Mouse (Mus musculus) Patski (cell line): ENCODE results near the gene Zfp523. TPM values are rescaled to one million over a fixed set of nuclear protein-coding genes. Genes with fewer than 3 reads are reported as not detected.

Experiments used
- ATAC-seq: fragments of 100-300 bp; one replicate; pipeline ENCODE4 v1.8.0; 2021
- CTCF ChIA-PET: fragments of 350-600 bp; sonication (Branson Sonifier 250); formaldehyde crosslinking; loops from one replicate; lab custom pipeline; 2022; ENCODE audit warnings: inconsistent platforms; lab: Charles Lee
- POLR2A ChIA-PET: fragments of 350-600 bp; sonication (Branson Sonifier 250); formaldehyde crosslinking; loops from one replicate; lab custom pipeline; 2022; ENCODE audit warnings: antibody characterized with exemption, inconsistent platforms; lab: Charles Lee
- DNase-seq: peaks from one replicate; pipeline ENCODE4 v3.0.0-alpha.2; 2011; ENCODE audit warnings: low read depth, low spot score
- H3K27me3 ChIP-seq: fragments of 371-371 bp; one replicate; pipeline ENCODE4 v1.5.1; 2021
- CTCF ChIP-seq: fragments of 100-300 bp; IDR thresholded peaks from one replicate; pipeline ENCODE4 v1.5.1; 2021
- in situ Hi-C: fragments of 300-500 bp; cut with MboI; formaldehyde crosslinking; loops from 3 replicates; pipeline ENCODE4 v1.11.1; 2018; ENCODE audit warnings: low pct_unique_long_range_greater_than_20kb, mixed read lengths
- polyA plus RNA-seq: library from polyadenylated mRNA; unstranded; gene quantifications from one replicate; pipeline ENCODE4 v1.2.3, GENCODE M21; 2021

The Zfp523 gene
- polyA plus RNA-seq, 1 experiment from 2014 or later, result 65.9 TPM

DNA sequence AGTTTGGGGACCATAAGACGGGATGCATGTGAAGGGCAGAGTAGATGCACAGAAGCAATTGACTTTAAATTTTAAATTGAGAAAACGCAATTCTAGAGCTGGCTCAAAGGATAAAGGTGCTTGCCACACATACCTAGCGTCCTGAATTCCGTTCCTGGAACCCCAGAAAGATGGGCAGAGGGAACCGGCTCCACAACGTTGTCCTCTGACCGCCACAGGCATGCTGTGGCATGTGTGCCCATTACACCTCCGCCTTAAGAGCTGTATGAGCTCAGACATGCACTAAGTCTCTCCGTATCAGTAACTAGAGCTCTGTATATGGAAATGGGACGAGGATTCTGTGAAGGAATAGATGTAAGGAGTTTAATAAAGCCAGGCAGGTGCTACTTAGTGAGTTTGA lies 47.7 kb downstream of the Zfp523 start:
- DNase-seq, result no peak
- in situ Hi-C loops, result loop anchor here (5.0 to 25.0 kb wide), 2 partner anchors 83 to 313 kb away; partner anchors contain the start of genes Armc12 and Clpsl2
- ChIA-PET POLR2A (interaction anchor here (1.1 to 2.1 kb wide), 3 partner anchors 18 to 107 kb away, joined by 3 to 7 read pairs (median 5); partner anchors contain the start of gene Fance), CTCF (interaction anchor here (0.7 to 5.0 kb wide), 3 partner anchors 12 to 85 kb away, joined by 3 to 64 read pairs (median 3); no protein-coding TSS in a partner anchor)
- no peak for TF ChIP-seq CTCF
- H3K27me3 ChIP-seq, result no peaks in the 10 kb centered on the region
- ATAC-seq, result no peak

DNA sequence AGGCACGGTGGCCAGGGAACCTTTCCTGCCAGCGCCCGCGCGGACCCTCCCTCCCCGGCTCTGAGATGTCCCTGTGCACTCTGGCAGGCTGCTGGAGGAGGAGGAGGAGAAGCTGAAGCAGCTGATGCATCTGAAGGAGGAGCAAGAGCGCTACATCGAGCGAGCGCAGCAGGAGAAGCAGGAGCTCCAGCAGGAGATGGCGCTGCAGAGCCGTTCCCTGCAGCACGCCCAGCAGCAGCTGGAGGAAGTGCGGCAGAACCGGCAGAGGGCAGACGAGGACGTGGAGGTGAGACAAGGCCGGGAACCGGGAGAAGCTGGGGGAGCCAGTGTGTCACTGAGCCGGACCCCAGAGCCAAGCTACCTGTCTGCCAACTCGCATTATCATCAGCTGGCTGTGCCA lies 49.1 kb downstream of the Zfp523 start:
- TF ChIP-seq CTCF, result no peak
- ChIA-PET POLR2A (interaction anchor here (0.6 to 2.1 kb wide), 6 partner anchors 20 to 248 kb away, joined by 3 to 7 read pairs (median 3); no protein-coding TSS in a partner anchor), CTCF (interaction anchor here (0.7 to 5.0 kb wide), 35 partner anchors 8 to 302 kb away, joined by 3 to 64 read pairs (median 5); partner anchors contain the start of gene Def6)
- DNase-seq (no peak), ATAC-seq (peak; percentile 58)
- in situ Hi-C loops, result loop anchor here (5.0 kb wide), 1 partner anchor 81 kb away; no protein-coding TSS in a partner anchor
- H3K27me3 ChIP-seq, result no peaks in the 10 kb centered on the region

DNA sequence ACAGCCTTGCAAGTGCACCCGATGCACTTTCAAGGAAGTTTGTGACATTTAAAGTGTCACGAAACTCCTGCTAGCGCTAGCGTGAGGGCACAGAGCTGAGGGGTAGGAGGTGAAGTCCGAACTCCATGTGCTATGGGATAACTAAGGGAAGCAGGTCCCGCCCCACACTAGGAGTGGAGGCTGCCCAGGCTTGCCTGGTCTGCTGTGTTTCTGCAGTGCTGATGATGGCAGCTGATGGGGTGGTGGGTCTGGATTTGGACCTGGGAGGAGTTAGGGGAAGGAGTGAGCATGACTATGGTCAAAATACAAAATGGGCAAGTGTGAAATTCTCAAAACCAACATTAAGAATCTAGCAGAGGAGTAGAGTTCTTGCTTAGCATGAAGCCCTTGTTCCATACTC lies 53.6 kb downstream of the Zfp523 start:
- no peak for ATAC-seq

DNA sequence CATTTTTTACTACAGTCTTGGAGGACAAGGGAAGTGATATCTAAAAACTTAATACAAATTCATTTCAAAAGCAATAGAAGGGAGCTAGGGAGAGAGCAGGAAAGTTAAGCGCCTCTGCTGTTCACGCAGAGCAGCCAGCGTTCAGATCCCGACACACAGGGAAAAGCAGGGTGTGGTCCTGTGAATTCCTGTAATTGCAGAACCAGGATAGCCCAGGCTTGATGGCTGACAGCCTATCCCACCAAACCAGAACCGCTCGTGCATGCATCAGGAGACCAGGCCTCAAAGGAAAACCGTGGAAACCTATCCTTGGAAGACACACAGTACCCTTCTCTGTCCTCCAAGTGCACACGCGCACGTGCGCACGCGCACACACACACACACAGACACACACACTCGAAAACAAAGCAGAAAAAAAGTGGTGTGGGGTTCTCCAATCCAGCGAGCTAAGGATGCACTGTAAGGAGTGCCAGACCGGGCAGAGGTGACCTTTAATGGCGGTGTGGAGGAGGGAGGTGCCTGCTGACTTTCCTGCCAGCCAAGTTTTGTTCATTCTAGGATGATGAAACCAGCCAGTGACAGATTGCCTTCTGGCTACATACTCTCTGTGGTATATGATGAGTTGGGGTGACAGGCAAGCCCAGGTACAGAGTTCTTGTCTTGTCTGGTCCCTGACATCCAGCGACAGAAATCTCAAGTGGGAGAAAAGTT lies 54.3 kb downstream of the Zfp523 start:
- no peaks in the 10 kb centered on the region for H3K27me3 ChIP-seq
- DNase-seq, result no peak
- no peak for TF ChIP-seq CTCF
- CTCF ChIA-PET, result interaction anchor here (1.1 kb wide), 1 partner anchor 147 kb away, joined by 3 read pairs; no protein-coding TSS in a partner anchor
- no peak for ATAC-seq
- POLR2A ChIA-PET, result no interaction called here
- in situ Hi-C loops, result no loop called here

More for the DNA sequence above, 53.6 kb downstream of the Zfp523 start:
- in situ Hi-C loops, result no loop called here
- CTCF ChIA-PET, result interaction anchor here (1.8 kb wide), 1 partner anchor 78 kb away, joined by 7 read pairs; no protein-coding TSS in a partner anchor
- TF ChIP-seq CTCF, result no peak
- POLR2A ChIA-PET, result no interaction called here
- no peaks in the 10 kb centered on the region for H3K27me3 ChIP-seq
- DNase-seq, result no peak

DNA sequence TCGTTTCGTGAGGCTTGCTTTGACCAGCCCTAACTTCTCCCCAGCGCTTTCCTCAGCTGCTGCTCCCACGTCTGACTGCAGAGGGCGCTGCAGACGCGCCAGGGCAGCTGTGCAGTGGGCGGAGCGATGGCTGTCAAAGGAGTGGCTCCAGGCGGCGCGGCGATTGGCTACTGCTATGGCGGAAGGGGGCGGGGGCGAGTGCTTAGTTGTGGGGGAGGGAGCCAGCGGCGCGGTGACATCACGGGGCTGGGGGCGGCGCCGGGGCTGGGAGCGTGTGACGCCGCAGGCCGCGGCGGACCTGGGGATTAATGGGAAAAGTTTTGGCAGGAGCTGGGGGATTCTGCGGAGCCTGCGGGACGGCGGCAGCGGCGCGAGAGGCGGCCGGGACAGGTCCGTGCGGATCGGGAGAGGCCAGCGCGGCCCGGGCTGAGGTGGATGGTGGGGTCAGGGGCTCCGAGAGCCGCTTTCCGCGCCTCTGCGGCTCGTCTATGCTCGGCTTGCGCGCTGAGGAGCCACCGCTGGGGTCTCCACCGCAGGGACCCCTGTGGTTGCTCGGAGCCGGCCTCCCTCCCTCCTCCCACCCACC lies 55.6 kb downstream of the Zfp523 start, which contains the start of gene Ppard:
Gene Ppard, plus strand, starts transcription at position 226 of the 586 bp plus-strand sequence.
- no peak for TF ChIP-seq CTCF
- ChIA-PET POLR2A (no interaction called here), CTCF (interaction anchor here (0.7 to 1.9 kb wide), 11 partner anchors 19 to 146 kb away, joined by 3 to 22 read pairs (median 3); partner anchors contain the start of gene Fance)
- DNase-seq, result no peak
- peak; percentile 81 for ATAC-seq
- no peaks in the 10 kb centered on the region for H3K27me3 ChIP-seq
- in situ Hi-C loops, result no loop called here

DNA sequence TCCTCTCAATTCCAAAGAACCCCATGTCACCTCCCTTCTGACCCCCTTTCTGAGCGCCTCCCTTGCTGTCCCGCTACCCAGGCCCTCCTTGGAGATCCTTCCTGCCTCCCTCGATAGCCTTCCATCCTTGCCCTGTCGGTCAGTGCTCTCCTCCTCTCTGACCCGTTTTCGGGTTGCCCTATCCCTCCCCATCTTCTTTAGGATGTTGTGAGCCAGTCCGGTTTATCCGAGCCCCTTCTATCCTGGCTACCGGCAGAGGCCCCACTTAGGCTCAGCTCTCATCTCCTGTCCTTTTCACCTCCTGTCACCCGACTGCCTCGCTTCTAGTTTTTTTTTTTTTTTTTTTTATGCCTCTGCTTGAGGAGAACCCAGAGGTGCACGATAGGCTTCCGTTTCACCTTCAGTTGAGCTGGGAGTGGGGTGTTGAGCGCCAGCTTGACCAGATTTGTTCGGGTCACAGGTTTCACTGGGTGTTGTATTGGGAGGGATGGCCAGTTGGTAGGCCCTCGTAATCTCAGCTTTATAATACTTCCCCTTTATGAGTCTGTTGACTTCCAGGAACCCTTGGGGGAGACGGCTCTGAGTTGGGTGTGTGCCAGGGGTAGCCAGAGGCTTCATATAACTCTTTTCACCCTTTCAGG lies 56.3 kb downstream of the Zfp523 start:
- ATAC-seq (peak; percentile 9), DNase-seq (no peak)
- in situ Hi-C loops, result no loop called here
- CTCF ChIA-PET, result interaction anchor here (1.3 to 1.9 kb wide), 7 partner anchors 20 to 80 kb away, joined by 3 to 22 read pairs (median 4); partner anchors contain the start of gene Fance
- POLR2A ChIA-PET, result interaction anchor here (0.9 to 1.5 kb wide), 2 partner anchors 21 to 36 kb away, joined by 3 to 4 read pairs; no protein-coding TSS in a partner anchor
- no peaks in the 10 kb centered on the region for H3K27me3 ChIP-seq
- no peak for TF ChIP-seq CTCF

DNA sequence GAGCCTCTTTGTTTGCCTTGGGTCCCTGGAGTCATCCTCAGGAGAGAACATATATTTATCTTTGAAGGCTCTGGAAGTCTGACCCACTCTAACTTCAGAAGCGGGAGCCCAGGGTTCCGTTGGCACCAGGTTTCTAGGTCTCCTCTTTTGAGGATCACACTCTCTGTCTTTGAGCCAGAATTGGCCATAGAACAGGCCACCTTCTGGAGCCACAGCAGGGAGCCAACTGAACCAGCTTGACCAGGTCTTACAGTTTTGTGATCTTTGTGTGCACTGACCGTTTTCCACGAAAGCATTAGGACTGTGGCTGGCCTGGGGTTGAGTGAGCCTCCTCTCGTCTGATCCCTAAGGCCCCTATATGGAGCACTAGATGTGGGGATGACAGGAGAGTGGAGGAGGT lies 57.7 kb downstream of the Zfp523 start:
- DNase-seq, result no peak
- CTCF ChIA-PET, result interaction anchor here (1.0 kb wide), 2 partner anchors 8 to 14 kb away, joined by 3 to 5 read pairs; no protein-coding TSS in a partner anchor
- POLR2A ChIA-PET, result interaction anchor here (1.5 kb wide), 1 partner anchor 34 kb away, joined by 4 read pairs; no protein-coding TSS in a partner anchor
- in situ Hi-C loops, result no loop called here
- no peak for TF ChIP-seq CTCF
- ATAC-seq, result no peak
- H3K27me3 ChIP-seq, result no peaks in the 10 kb centered on the region

DNA sequence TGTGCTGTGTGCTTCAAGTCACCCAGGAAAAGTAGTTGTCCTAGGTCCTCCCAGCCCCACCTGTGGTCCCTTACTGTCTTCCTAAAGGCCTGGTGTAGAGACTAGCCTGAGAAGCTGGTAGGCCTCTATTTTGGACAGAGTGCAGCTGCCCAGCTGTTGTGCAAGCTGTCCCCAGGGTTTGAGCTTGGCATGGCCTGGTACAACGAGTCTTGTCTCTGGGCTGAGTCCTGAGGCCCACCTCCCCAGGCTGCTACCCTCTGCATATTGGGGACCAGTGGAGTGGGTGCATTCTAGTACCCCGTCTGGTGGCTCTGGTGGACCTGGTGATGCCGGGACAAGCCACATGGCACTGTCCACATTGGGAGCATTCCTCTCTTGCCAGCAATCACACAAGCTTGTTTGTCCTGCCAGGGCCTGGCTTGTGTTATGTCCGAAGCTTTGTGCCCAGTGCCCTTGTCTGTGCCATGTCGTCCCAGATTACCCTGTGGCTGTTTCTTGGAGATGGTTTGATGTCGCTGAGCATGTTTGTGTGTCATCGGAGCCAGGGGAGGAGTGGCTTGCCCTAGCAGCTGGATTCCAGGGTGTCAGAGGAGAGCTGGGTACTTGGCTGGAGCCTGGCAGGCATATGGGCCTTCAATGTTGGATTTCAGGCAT lies 59.2 kb downstream of the Zfp523 start:
- H3K27me3 ChIP-seq, result no peaks in the 10 kb centered on the region
- in situ Hi-C loops, result no loop called here
- DNase-seq (no peak), ATAC-seq (no peak)
- ChIA-PET CTCF (interaction anchor here (1.4 to 1.9 kb wide), 2 partner anchors 10 to 73 kb away, joined by 3 to 13 read pairs; no protein-coding TSS in a partner anchor), POLR2A (no interaction called here)
- no peak for TF ChIP-seq CTCF

DNA sequence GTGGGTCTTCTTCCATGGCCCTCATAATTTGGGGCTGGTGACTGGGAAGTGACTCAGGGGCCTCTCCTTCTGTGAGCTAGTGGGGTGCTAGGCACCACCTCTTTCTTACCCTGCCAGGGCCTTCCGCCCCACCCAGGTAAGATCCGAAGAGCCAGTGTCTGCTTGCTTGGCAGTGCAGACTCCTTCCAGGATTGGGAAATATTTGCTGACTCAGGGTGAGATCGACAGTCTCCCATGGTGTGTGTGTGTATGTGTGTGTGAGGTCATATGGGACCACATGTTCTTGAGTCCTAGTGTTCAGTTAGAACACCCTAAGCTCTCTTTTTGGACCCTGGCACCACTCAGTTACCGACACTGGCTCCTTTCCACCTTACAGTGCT lies 59.7 kb downstream of the Zfp523 start:
- TF ChIP-seq CTCF, result no peak
- ChIA-PET POLR2A (no interaction called here), CTCF (interaction anchor here (1.4 to 1.9 kb wide), 2 partner anchors 11 to 73 kb away, joined by 3 to 13 read pairs; no protein-coding TSS in a partner anchor)
- in situ Hi-C loops, result no loop called here
- DNase-seq (no peak), ATAC-seq (no peak)
- no peaks in the 10 kb centered on the region for H3K27me3 ChIP-seq

DNA sequence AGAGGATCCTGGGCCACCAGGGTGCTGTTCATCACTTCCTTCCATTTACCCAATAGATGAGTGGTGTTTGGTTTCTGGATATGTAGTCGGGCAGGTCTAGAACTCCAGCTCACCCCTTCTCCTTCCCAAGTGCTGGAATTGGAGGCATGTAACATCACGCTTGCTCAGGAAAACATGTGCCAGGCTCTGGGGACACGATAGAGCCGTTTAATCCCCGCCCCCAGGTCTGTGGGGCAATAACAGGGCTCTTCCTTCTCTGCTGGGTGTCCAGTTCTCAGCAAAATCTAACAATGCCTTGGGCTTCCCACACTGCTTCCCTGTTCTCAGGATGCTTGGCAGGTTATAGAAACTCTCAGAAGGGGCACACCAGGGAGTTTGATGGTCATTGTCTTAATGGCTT lies 60.4 kb downstream of the Zfp523 start:
- ChIA-PET CTCF (no interaction called here), POLR2A (no interaction called here)
- DNase-seq (no peak), ATAC-seq (no peak)
- in situ Hi-C loops, result no loop called here
- no peaks in the 10 kb centered on the region for H3K27me3 ChIP-seq
- TF ChIP-seq CTCF, result no peak
